Mouse (Mus musculus) hindbrain, embryonic 14.5 days (tissue): ENCODE measurements at regions not wholly inside any gene's neighbourhood (a gene's known extent, or its start where the extent isn't known, plus 50 kb on each side); places are given as distances from the start of the nearest gene placed in this dataset.

Experiments
- ATAC-seq: fragments of 200-750 bp; cut with Nextera tagmentation; 2 replicates; pipeline ENCODE4 v1.8.0; 2017; ENCODE audit warnings: moderate number of reproducible peaks, mild to moderate bottlenecking, moderate TSS enrichment, moderate library complexity; ENCODE audit not compliant: low FRiP score
- DNase-seq: peaks from one replicate; pipeline ENCODE4 v3.0.0-alpha.2; 2015; ENCODE audit warnings: low spot score
- H3K27ac ChIP-seq: fragments of 300-500 bp; sonication (generic); 2 replicates; pipeline ENCODE4 v1.5.1; 2014; ENCODE audit warnings: mild to moderate bottlenecking, moderate library complexity
- H3K27me3 ChIP-seq: fragments of 300-500 bp; sonication (generic); 2 replicates; pipeline ENCODE4 v1.6.1; 2014; ENCODE audit warnings: mild to moderate bottlenecking, low read length, mixed read lengths; ENCODE audit not compliant: control insufficient read depth, insufficient read depth
- H3K36me3 ChIP-seq: fragments of 300-500 bp; sonication (generic); replicated peaks from 2 replicates; pipeline ENCODE4 v1.6.1; 2014; ENCODE audit not compliant: control insufficient read depth, insufficient read depth
- H3K4me1 ChIP-seq: fragments of 300-500 bp; sonication (generic); replicated peaks from 2 replicates; pipeline ENCODE4 v1.6.1; 2014; ENCODE audit warnings: antibody characterized with exemption, low read length, mixed read lengths; ENCODE audit not compliant: control insufficient read depth, insufficient read depth
- H3K4me2 ChIP-seq: fragments of 300-500 bp; sonication (generic); replicated peaks from 2 replicates; pipeline ENCODE4 v1.6.1; 2014; ENCODE audit warnings: mild to moderate bottlenecking, moderate library complexity
- H3K4me3 ChIP-seq: fragments of 300-500 bp; sonication (generic); replicated peaks from 2 replicates; pipeline ENCODE4 v1.5.1; 2014; ENCODE audit warnings: mild to moderate bottlenecking, low read length
- H3K9ac ChIP-seq: fragments of 300-500 bp; sonication (generic); 2 replicates; pipeline ENCODE4 v1.6.1; 2014
- H3K9me3 ChIP-seq: fragments of 300-500 bp; sonication (generic); 2 replicates; pipeline ENCODE4 v1.6.1; 2016; ENCODE audit warnings: low read length; ENCODE audit not compliant: control insufficient read depth
- WGBS: fragments of 180-500 bp; shearing (Covaris S2); extraction: QIAGEN DNeasy Blood & Tissue Kit; methylation state at CpG from one replicate; pipeline ENCODE4 v1.1.7; 2014; 5-methylcytosine and 5-hydroxymethylcytosine counted together

- ATAC-seq (no peak), DNase-seq (no peak)
- Histone ChIP-seq H3K4me1 (no peaks in the 10 kb centered on the region; the same call in 1 of the 2 replicates), H3K27me3 (no peaks in the 10 kb centered on the region), H3K36me3 (no peaks in the 10 kb centered on the region), H3K9ac (no peak overlapping the region), H3K4me3 (no peak overlapping the region), H3K27ac (no peak overlapping the region), H3K4me2 (no peak overlapping the region), H3K9me3 (no peaks in the 10 kb centered on the region)
- 16% methylated on average over 13 of the region's 13 CpGs for WGBS
Measured at GRCm38 (mm10) chr15:96135250-96135731, 152.0 kb upstream of the Arid2 start.

- no peaks in the 10 kb centered on the region for H3K27me3 ChIP-seq
- 42% methylated on average over 6 of the region's 6 CpGs for WGBS
- no peak overlapping the region for H3K4me2 ChIP-seq
Measured at GRCm38 (mm10) chr15:96135816-96136215, 151.5 kb upstream of the Arid2 start.

GRCm38 (mm10) chr15:96137534-96137933 lies 149.8 kb upstream of the Arid2 start:
- Histone ChIP-seq H3K36me3 (no peaks in the 10 kb centered on the region), H3K27ac (no peak overlapping the region), H3K27me3 (no peaks in the 10 kb centered on the region), H3K9me3 (no peaks in the 10 kb centered on the region), H3K4me3 (no peak overlapping the region), H3K4me2 (no peak overlapping the region), H3K9ac (no peak overlapping the region), H3K4me1 (no peaks in the 10 kb centered on the region)
- ATAC-seq (no peak), DNase-seq (no peak)
- 96% methylated on average over 17 of the region's 17 CpGs for WGBS

More at GRCm38 (mm10) chr15:96135816-96136215, 151.5 kb upstream of the Arid2 start:
- Histone ChIP-seq H3K9me3 (no peaks in the 10 kb centered on the region), H3K27ac (no peak overlapping the region), H3K9ac (no peak overlapping the region), H3K36me3 (no peaks in the 10 kb centered on the region), H3K4me3 (no peak overlapping the region), H3K4me1 (no peaks in the 10 kb centered on the region; the same call in 1 of the 2 replicates)
- ATAC-seq: no peak
- no peak for DNase-seq

- ATAC-seq: no peak
- no peaks in the 10 kb centered on the region for H3K27me3 ChIP-seq
- H3K4me3 ChIP-seq: no peak overlapping the region
- H3K36me3 ChIP-seq: no peaks in the 10 kb centered on the region
- WGBS: 95% methylated on average over 3 of the region's 3 CpGs
- no peak overlapping the region for H3K4me2 ChIP-seq
- no peaks in the 10 kb centered on the region for H3K9me3 ChIP-seq
- H3K27ac ChIP-seq: no peak overlapping the region
- no peaks in the 10 kb centered on the region for H3K4me1 ChIP-seq
- DNase-seq: no peak
- no peak overlapping the region for H3K9ac ChIP-seq
Measured at GRCm38 (mm10) chr15:96137945-96138344, 149.4 kb upstream of the Arid2 start.

- Histone ChIP-seq H3K27me3 (no peaks in the 10 kb centered on the region), H3K9me3 (no peaks in the 10 kb centered on the region), H3K4me3 (no peak overlapping the region), H3K4me2 (no peak overlapping the region), H3K9ac (no peak overlapping the region), H3K4me1 (no peaks in the 10 kb centered on the region), H3K27ac (no peak overlapping the region), H3K36me3 (no peaks in the 10 kb centered on the region)
- ATAC-seq (no peak), DNase-seq (no peak)
- 66% methylated on average over 6 of the region's 6 CpGs for WGBS
Measured at GRCm38 (mm10) chr15:96153489-96153888, 133.8 kb upstream of the Arid2 start.

- no peaks in the 10 kb centered on the region for H3K4me1 ChIP-seq
- 86% methylated on average over 4 of the region's 4 CpGs for WGBS
- no peak overlapping the region for H3K4me2 ChIP-seq
- H3K27ac ChIP-seq: no peak overlapping the region
- no peak overlapping the region for H3K9ac ChIP-seq
- ATAC-seq: no peak
- DNase-seq: no peak
- no peaks in the 10 kb centered on the region for H3K9me3 ChIP-seq
- no peaks in the 10 kb centered on the region for H3K27me3 ChIP-seq
- H3K36me3 ChIP-seq: no peaks in the 10 kb centered on the region
- no peak overlapping the region for H3K4me3 ChIP-seq
Measured at GRCm38 (mm10) chr15:96158321-96158720, 129.0 kb upstream of the Arid2 start.

GRCm38 (mm10) chr15:96164771-96165431 lies 122.4 kb upstream of the Arid2 start:
- no peaks in the 10 kb centered on the region for H3K27me3 ChIP-seq
- peak; percentile 72; the same call in 1 of the 2 replicates for ATAC-seq
- H3K4me2 ChIP-seq: peak overlapping the region; percentile 33
- no peaks in the 10 kb centered on the region for H3K36me3 ChIP-seq
- peak overlapping the region; percentile 83 for H3K27ac ChIP-seq
- H3K4me3 ChIP-seq: no peak overlapping the region
- H3K4me1 ChIP-seq: peaks cover 17% of the 10 kb centered on the region
- peak overlapping the region; percentile 26; the same call in 1 of the 2 replicates for H3K9ac ChIP-seq
- DNase-seq: peak; percentile 59
- 33% methylated on average over 13 of the region's 13 CpGs for WGBS
- H3K9me3 ChIP-seq: no peaks in the 10 kb centered on the region

- H3K27me3 ChIP-seq: no peaks in the 10 kb centered on the region
- no peak overlapping the region for H3K4me2 ChIP-seq
- no peak overlapping the region for H3K9ac ChIP-seq
- 77% methylated on average over 9 of the region's 9 CpGs for WGBS
- no peaks in the 10 kb centered on the region for H3K36me3 ChIP-seq
- no peaks in the 10 kb centered on the region for H3K9me3 ChIP-seq
- ATAC-seq: no peak
- H3K4me3 ChIP-seq: no peak overlapping the region
- no peak for DNase-seq
- H3K27ac ChIP-seq: no peak overlapping the region
- H3K4me1 ChIP-seq: peaks cover 21% of the 10 kb centered on the region
Measured at GRCm38 (mm10) chr15:96167256-96167655, 120.1 kb upstream of the Arid2 start.

GRCm38 (mm10) chr15:96169726-96170467 lies 117.4 kb upstream of the Arid2 start:
- peak overlapping the region; percentile 44 for H3K4me2 ChIP-seq
- no peaks in the 10 kb centered on the region for H3K9me3 ChIP-seq
- H3K4me1 ChIP-seq: peaks cover 17% of the 10 kb centered on the region
- 15% methylated on average over 15 of the region's 15 CpGs for WGBS
- H3K36me3 ChIP-seq: no peaks in the 10 kb centered on the region
- H3K27me3 ChIP-seq: no peaks in the 10 kb centered on the region
- H3K27ac ChIP-seq: peak overlapping the region; percentile 14; the same call in 1 of the 2 replicates
- DNase-seq (peak; percentile 34), ATAC-seq (no peak; the same call in 1 of the 2 replicates)
- H3K9ac ChIP-seq: no peak overlapping the region
- no peak overlapping the region; the same call in 1 of the 2 replicates for H3K4me3 ChIP-seq
